Mouse (Mus musculus) liver, adult 2 months (tissue): Measurements from ENCODE around the gene Rnf26.

Experiments
- CTCF ChIP-seq: fragments of 200-500 bp; IDR thresholded peaks from 2 replicates; pipeline ENCODE4 v1.5.1; 2011; ENCODE audit warnings: low read depth, low read length, control low read depth
- POLR2A ChIP-seq: fragments of 200-500 bp; IDR thresholded peaks from 2 replicates; pipeline ENCODE4 v1.6.1; 2011; ENCODE audit warnings: low read length, control low read depth; ENCODE audit not compliant: insufficient read depth; ENCODE audit errors: extremely low read depth

DNA sequence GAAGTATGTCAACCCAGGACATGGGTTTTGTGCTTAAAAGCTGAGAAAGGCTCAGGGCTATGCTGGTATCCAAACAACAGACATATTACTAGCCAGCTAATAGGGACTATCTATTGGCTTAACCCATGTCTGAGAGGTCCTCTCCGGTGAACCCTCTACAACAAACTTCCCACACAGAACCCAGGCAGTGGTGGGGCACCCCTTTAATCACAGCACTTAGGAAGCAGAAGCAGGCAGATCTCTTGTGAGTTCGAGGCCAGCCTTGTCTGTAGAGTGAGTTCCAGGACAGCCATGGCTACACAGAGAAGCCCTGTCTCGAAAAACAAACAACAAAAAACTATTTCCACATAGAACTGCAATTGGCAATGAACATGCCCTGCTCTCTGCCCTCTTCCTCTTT is 13.4 kb upstream of the Rnf26 start:
- TF ChIP-seq POLR2A (no peak), CTCF (no peak)
